Mouse (Mus musculus) kidney, adult 2 months (tissue): ENCODE data around the gene Sun1. TPM values are rescaled to one million over a fixed set of nuclear protein-coding genes. Genes with fewer than 3 reads are reported as not detected.

ENCODE experiments used
- DNase-seq: peaks from one replicate; pipeline ENCODE4 v3.0.0; 2021
- H3K27ac ChIP-seq: fragments of 200-500 bp; 2 replicates; pipeline ENCODE4 v1.5.1; 2012; ENCODE audit warnings: low read depth, low read length, control low read depth, inconsistent platforms; ENCODE audit not compliant: insufficient read depth
- H3K27me3 ChIP-seq: fragments of 200-500 bp; replicated peaks from 2 replicates; pipeline ENCODE4 v1.6.1; 2012; ENCODE audit warnings: mild to moderate bottlenecking, moderate library complexity, low read length, inconsistent platforms; ENCODE audit not compliant: control insufficient read depth, insufficient read depth
- H3K36me3 ChIP-seq: fragments of 200-500 bp; 2 replicates; pipeline ENCODE4 v1.6.1; 2012; ENCODE audit warnings: mild to moderate bottlenecking, moderate library complexity, low read length, inconsistent platforms; ENCODE audit not compliant: control insufficient read depth, insufficient read depth
- H3K4me1 ChIP-seq: fragments of 200-500 bp; 2 replicates; pipeline ENCODE4 v1.6.1; 2011; ENCODE audit warnings: low read length; ENCODE audit not compliant: control insufficient read depth, insufficient read depth
- H3K4me3 ChIP-seq: fragments of 200-500 bp; 2 replicates; pipeline ENCODE4 v1.5.1; 2011; ENCODE audit warnings: mild to moderate bottlenecking, low read depth, low read length, control low read depth; ENCODE audit not compliant: insufficient read depth
- CTCF ChIP-seq: fragments of 200-500 bp; conservative IDR thresholded peaks from 2 replicates; pipeline ENCODE4 v1.5.1; 2011; ENCODE audit warnings: low read depth, mild to moderate bottlenecking, control low read depth, low read length, moderate library complexity, mixed read lengths; ENCODE audit not compliant: insufficient read depth, insufficient read length
- POLR2A ChIP-seq: fragments of 200-500 bp; IDR thresholded peaks from one replicate; pipeline ENCODE4 v1.6.1; 2011; ENCODE audit warnings: low read depth, low read length, control low read depth
- WGBS: fragments of 180-500 bp; shearing (Covaris S2); methylation state at CpG from one replicate; pipeline ENCODE4 v1.1.7; 2018; 5-methylcytosine and 5-hydroxymethylcytosine counted together
- polyA plus RNA-seq: library from polyadenylated mRNA; depleted of rRNA; stranded (reverse); fragments of >200 nt; gene quantifications from 2 replicates; pipeline ENCODE4 v1.2.3, GENCODE M21; 2012

Sun1 gene
- polyA plus RNA-seq, 1 experiment, result 40.0 TPM

GRCm38 (mm10) chr5:139208183-139208582, 7.7 kb downstream of the Sun1 start:
- DNase-seq, result no peak
- Histone ChIP-seq H3K4me1 (peaks cover 15% of the 10 kb centered on the region), H3K27me3 (no peaks in the 10 kb centered on the region), H3K36me3 (no peaks in the 10 kb centered on the region), H3K27ac (no peak overlapping the region), H3K4me3 (no peak overlapping the region)
- no peak for TF ChIP-seq POLR2A
- no peak for TF ChIP-seq CTCF

- Histone ChIP-seq H3K4me1 (peaks cover 15% of the 10 kb centered on the region), H3K4me3 (no peak overlapping the region), H3K36me3 (no peaks in the 10 kb centered on the region), H3K27me3 (no peaks in the 10 kb centered on the region), H3K27ac (peak overlapping the region; percentile 56)
- peak; percentile 60 for DNase-seq
- 78% methylated on average over 10 of the region's 10 CpGs for WGBS
- TF ChIP-seq CTCF (peak; percentile 61), POLR2A (no peak)
Observed at GRCm38 (mm10) chr5:139208871-139209684, 8.6 kb downstream of the Sun1 start.

GRCm38 (mm10) chr5:139209685-139210026, 9.2 kb downstream of the Sun1 start:
- Histone ChIP-seq H3K27me3 (no peaks in the 10 kb centered on the region), H3K4me3 (no peak overlapping the region), H3K4me1 (peaks cover 15% of the 10 kb centered on the region), H3K27ac (peak overlapping the region; percentile 56; the same call in 1 of the 2 replicates), H3K36me3 (no peaks in the 10 kb centered on the region)
- DNase-seq, result peak; percentile 25
- no peak for TF ChIP-seq POLR2A
- TF ChIP-seq CTCF, result no peak
- 70% methylated on average over 7 of the region's 7 CpGs for WGBS

GRCm38 (mm10) chr5:139211737-139212385, 11.4 kb downstream of the Sun1 start:
- TF ChIP-seq CTCF, result no peak
- no peak for TF ChIP-seq POLR2A
- Histone ChIP-seq H3K27ac (no peak overlapping the region), H3K4me1 (peaks cover 15% of the 10 kb centered on the region), H3K27me3 (no peaks in the 10 kb centered on the region), H3K4me3 (no peak overlapping the region), H3K36me3 (peaks cover 2% of the 10 kb centered on the region; the same call in 1 of the 2 replicates)
- 73% methylated on average over 11 of the region's 11 CpGs for WGBS
- peak; percentile 33 for DNase-seq

- peaks cover 11% of the 10 kb centered on the region for H3K4me1 ChIP-seq
- TF ChIP-seq CTCF (no peak), POLR2A (no peak)
- H3K4me3 ChIP-seq, result no peak overlapping the region
- peaks cover 2% of the 10 kb centered on the region; the same call in 1 of the 2 replicates for H3K36me3 ChIP-seq
- no peak for DNase-seq
- H3K27me3 ChIP-seq, result no peaks in the 10 kb centered on the region
- no peak overlapping the region for H3K27ac ChIP-seq
Observed at GRCm38 (mm10) chr5:139214298-139214697, 13.9 kb downstream of the Sun1 start.

- Histone ChIP-seq H3K27me3 (no peaks in the 10 kb centered on the region), H3K4me1 (peaks cover 4% of the 10 kb centered on the region), H3K27ac (no peak overlapping the region), H3K36me3 (peaks cover 2% of the 10 kb centered on the region; the same call in 1 of the 2 replicates), H3K4me3 (no peak overlapping the region)
- 96% methylated on average over 5 of the region's 5 CpGs for WGBS
- no peak for DNase-seq
- TF ChIP-seq CTCF (no peak), POLR2A (no peak)
Observed at GRCm38 (mm10) chr5:139215184-139215583, 14.7 kb downstream of the Sun1 start.

GRCm38 (mm10) chr5:139216121-139216520, 15.7 kb downstream of the Sun1 start:
- 67% methylated on average over 2 of the region's 2 CpGs for WGBS
- Histone ChIP-seq H3K36me3 (peaks cover 2% of the 10 kb centered on the region; the same call in 1 of the 2 replicates), H3K27ac (no peak overlapping the region), H3K4me1 (no peaks in the 10 kb centered on the region), H3K4me3 (no peak overlapping the region), H3K27me3 (no peaks in the 10 kb centered on the region)
- TF ChIP-seq POLR2A (no peak), CTCF (no peak)
- no peak for DNase-seq
